Mouse (Mus musculus) liver, embryonic 13.5 days (tissue): Measurements from ENCODE around the gene Hivep2. TPM values are rescaled to one million over a fixed set of nuclear protein-coding genes. Genes with fewer than 3 reads are reported as not detected.

Experiments used
- ATAC-seq: fragments of 200-750 bp; cut with Nextera tagmentation; 2 replicates; pipeline ENCODE4 v1.8.0; 2017; ENCODE audit warnings: low read depth, mild to moderate bottlenecking, moderate number of reproducible peaks, moderate library complexity
- DNase-seq: peaks from one replicate; pipeline ENCODE4 v3.0.0; 2022
- H3K27ac ChIP-seq: fragments of 300-500 bp; sonication (generic); 2 replicates; pipeline ENCODE4 v1.5.1; 2015; ENCODE audit warnings: moderate library complexity, mild to moderate bottlenecking, inconsistent platforms
- H3K27me3 ChIP-seq: fragments of 300-500 bp; sonication (generic); 2 replicates; pipeline ENCODE4 v1.6.1; 2015; ENCODE audit warnings: mild to moderate bottlenecking, inconsistent platforms
- H3K36me3 ChIP-seq: fragments of 300-500 bp; sonication (generic); 2 replicates; pipeline ENCODE4 v1.6.1; 2015; ENCODE audit warnings: mild to moderate bottlenecking, inconsistent platforms
- H3K4me1 ChIP-seq: fragments of 300-500 bp; sonication (generic); replicated peaks from 2 replicates; pipeline ENCODE4 v1.6.1; 2015; ENCODE audit warnings: inconsistent platforms
- H3K4me2 ChIP-seq: fragments of 300-500 bp; sonication (generic); 2 replicates; pipeline ENCODE4 v1.6.1; 2015; ENCODE audit warnings: inconsistent platforms, mild to moderate bottlenecking, moderate library complexity
- H3K4me3 ChIP-seq: fragments of 300-500 bp; sonication (generic); replicated peaks from 2 replicates; pipeline ENCODE4 v1.5.1; 2015; ENCODE audit warnings: mild to moderate bottlenecking, inconsistent platforms
- H3K9ac ChIP-seq: fragments of 300-500 bp; sonication (generic); 2 replicates; pipeline ENCODE4 v1.6.1; 2015; ENCODE audit warnings: mild to moderate bottlenecking, inconsistent platforms
- H3K9me3 ChIP-seq: fragments of 300-500 bp; sonication (generic); replicated peaks from 2 replicates; pipeline ENCODE4 v1.6.1; 2016; ENCODE audit warnings: inconsistent platforms
- WGBS: fragments of 180-500 bp; shearing (Covaris S2); methylation state at CpG from one replicate; pipeline ENCODE4 v1.1.7; 2015; ENCODE audit not compliant: insufficient replicate concordance; 5-methylcytosine and 5-hydroxymethylcytosine counted together
- polyA plus RNA-seq: library from polyadenylated mRNA; unstranded; fragments of >200 nt; fragmentation: Nextera tagmentation; extraction: Ambion mirVana; gene quantifications from 2 replicates; pipeline ENCODE4 v1.2.1, GENCODE M21; 2015

Gene Hivep2
- 0.43 and 0.63 TPM in 2 replicates for polyA plus RNA-seq

DNA sequence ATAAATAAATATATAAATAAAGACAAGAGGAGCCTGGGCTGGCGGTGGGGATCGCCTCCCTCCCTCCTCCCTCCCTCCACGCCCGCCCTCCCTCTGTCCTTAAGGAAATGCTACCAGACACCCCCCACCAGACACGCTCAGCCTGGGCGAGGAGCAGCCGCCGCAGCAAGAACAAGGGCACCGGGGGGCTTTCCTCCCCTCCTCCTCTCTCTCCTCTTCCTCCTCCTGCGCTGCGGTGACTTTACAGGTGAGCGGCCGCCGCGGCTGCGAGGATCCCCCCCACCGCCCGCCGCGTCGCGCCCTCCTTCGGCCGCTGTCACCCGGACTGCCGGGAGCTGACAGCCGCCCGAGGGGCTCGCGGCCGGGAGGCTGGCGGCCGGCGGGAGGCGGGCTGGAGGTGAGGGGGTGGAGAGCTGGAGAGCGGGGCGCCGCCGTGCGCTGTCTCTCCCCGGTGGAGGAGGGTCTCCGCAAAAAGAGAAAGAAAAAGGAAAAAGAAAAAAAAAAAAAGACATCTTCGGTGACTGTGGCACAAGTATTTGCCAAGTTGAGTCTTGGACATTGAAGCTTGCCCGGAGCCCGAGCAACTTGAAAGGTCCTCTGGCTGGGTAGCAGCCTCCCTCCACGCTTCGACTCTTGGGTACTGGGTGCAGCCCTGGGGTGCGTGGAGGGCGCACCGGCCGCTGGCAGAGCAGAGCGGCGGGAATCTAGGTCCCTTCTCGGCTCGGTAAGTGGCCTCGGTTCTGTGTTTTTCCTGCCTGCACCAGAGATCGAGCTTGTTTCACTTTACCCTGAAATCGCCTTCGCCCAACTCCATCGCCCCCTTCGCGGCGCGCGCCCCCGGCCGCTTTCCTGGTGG is at the start of gene Hivep2:
TSS of gene Hivep2 (plus strand) at position 102 of the 856 bp plus-strand sequence.
- H3K4me1 ChIP-seq = peaks cover 28% of the 10 kb centered on the region
- under 1% methylated on average over 64 of the region's 67 CpGs for WGBS
- H3K27me3 ChIP-seq = peaks cover 86% of the 10 kb centered on the region
- H3K4me3 ChIP-seq = peak within 1 kb of the TSS; percentile 63
- ATAC-seq (peak; percentile 18; the same call in 1 of the 2 replicates), DNase-seq (no peak)
- H3K27ac ChIP-seq = peak within 1 kb of the TSS; percentile 59
- no peaks in the 10 kb centered on the region for H3K36me3 ChIP-seq
- peak within 1 kb of the TSS; percentile 81 for H3K4me2 ChIP-seq
- H3K9ac ChIP-seq = peak within 1 kb of the TSS; percentile 64
- no peaks in the 10 kb centered on the region for H3K9me3 ChIP-seq

DNA sequence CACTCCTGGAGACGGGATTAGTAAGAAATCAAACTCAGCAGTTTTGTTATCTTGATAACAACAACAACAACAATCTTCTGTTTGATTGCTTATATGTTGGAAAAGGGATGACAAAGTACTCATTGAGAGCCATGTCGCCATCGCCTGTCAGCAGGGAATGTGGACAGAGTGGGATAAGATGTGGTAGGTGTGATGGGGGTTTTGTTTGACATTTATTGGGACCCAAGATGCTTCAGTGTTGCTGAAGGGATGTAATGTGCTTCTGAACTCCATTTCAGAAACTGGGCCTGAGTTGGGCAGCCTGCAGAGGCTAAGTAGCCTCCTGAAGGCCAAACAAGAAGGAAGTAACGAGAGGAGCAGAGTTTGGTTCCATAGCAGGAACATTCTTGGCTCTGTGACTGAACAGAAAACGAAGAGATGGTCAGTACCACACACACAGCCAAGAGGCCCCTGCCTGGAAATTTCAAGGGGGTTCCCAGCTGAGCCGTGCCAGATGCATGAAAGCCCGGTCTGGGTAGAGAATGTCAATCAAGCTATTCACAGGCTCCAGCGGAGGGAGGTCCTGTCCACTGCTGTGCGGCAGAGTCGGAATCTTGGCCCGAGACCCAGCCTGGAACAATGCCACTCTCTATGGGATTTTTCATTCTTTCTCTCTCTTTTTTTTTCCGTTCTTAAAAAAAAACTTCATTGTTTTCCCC is 49.1 kb upstream of the Hivep2 start:
- Histone ChIP-seq H3K27ac (no peak overlapping the region), H3K4me3 (no peak overlapping the region), H3K4me1 (no peaks in the 10 kb centered on the region), H3K9ac (no peak overlapping the region), H3K27me3 (no peaks in the 10 kb centered on the region), H3K36me3 (no peaks in the 10 kb centered on the region), H3K4me2 (no peak overlapping the region), H3K9me3 (no peaks in the 10 kb centered on the region)
- no peak for ATAC-seq
- 64% methylated on average over 12 of the region's 12 CpGs for WGBS
- DNase-seq = no peak

DNA sequence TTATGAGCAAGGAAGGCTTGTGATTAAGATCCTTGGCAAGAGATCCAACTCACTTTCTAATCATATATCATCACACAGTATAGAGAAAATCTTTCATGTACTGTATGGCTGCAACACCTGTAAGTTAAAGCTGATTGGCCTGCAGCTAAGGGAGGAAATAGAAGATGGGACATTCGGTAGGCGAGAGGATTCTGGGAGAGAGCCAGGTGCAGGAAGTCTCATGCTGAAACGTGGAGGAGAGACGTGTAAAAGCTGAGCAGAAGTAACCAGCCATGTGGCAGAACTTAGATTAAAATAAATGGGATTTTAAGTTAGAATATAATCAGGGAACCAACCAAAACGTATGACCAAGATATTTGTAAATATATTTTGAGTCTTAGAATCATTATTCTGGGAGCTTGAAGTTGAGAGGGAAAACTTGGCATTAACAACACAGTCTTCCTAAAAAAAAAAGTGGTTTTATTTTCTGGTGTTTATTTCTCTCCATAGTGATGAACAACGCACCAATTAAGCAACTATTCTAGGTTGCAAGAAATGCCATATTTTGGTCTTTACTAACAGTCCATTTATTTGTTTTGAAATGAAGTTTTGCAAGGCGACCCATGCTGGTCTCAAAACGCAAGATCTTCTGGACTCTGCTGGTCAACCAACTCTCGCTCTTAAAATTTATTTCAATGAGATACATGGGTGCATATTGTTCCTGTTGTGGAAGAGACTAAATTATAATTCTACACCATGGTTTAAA is 44.1 kb upstream of the Hivep2 start:
- Histone ChIP-seq H3K4me3 (no peak overlapping the region), H3K36me3 (no peaks in the 10 kb centered on the region), H3K27me3 (no peaks in the 10 kb centered on the region), H3K4me1 (no peaks in the 10 kb centered on the region), H3K9ac (no peak overlapping the region), H3K27ac (no peak overlapping the region), H3K4me2 (no peak overlapping the region), H3K9me3 (no peaks in the 10 kb centered on the region)
- ATAC-seq = no peak
- DNase-seq = no peak
- 56% methylated on average over 9 of the region's 9 CpGs for WGBS

DNA sequence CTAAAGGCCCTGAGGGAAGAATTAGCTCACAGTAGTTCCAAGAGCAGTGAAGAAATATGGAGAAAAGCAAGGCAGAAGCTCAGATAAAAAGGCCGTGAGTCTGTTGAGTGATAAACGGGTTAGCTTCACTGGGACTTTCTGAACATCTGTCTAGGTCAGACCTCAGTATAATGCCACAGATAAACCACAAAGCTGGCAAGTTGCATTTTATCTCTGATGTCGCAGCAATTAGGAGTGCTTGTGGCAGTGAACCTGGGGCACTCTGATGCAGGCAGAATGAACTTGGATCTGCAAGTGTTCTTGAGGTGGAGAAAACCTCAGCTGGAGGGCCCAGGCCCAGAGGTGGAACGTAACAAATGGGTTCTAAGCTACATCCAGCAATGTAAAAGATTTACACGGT is 36.6 kb upstream of the Hivep2 start:
- 0 out of 2 replicates have a peak overlapping the region, but pooled peaks have one; percentile 4 for H3K4me2 ChIP-seq
- WGBS = 26% methylated on average over 5 of the region's 5 CpGs
- DNase-seq (peak; percentile 45), ATAC-seq (peak; percentile 95)
- no peak overlapping the region for H3K4me3 ChIP-seq
- no peaks in the 10 kb centered on the region for H3K9me3 ChIP-seq
- no peaks in the 10 kb centered on the region for H3K36me3 ChIP-seq
- H3K9ac ChIP-seq = no peak overlapping the region
- H3K4me1 ChIP-seq = peaks cover 18% of the 10 kb centered on the region
- peak overlapping the region; percentile 2; the same call in 1 of the 2 replicates for H3K27ac ChIP-seq
- H3K27me3 ChIP-seq = 0 out of 2 replicates have a peak, but pooled peaks cover 3% of the 10 kb centered on the region

DNA sequence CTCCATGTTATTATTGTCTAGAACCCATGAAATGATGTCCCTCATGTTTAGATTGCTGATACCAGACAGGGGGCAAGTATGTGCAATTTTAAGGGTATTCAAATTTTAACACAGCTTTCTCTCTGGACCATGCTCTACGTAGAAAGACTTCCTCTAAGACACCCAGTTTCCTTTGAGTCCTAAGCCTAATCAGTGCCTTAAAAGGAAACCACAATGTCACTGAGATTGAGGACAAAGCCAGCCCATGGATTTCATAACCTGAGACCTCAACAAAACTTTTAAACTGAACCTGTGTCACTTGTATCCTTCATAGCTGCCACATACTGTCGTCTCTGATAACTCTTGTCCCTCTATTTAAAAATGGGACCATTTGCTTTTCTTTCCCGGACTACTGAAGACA is 33.7 kb upstream of the Hivep2 start:
- 30% methylated on average over 3 of the region's 3 CpGs for WGBS
- peaks cover 18% of the 10 kb centered on the region for H3K4me1 ChIP-seq
- no peaks in the 10 kb centered on the region for H3K9me3 ChIP-seq
- 0 out of 2 replicates have a peak, but pooled peaks cover 3% of the 10 kb centered on the region for H3K27me3 ChIP-seq
- no peaks in the 10 kb centered on the region for H3K36me3 ChIP-seq
- DNase-seq (no peak), ATAC-seq (no peak)
- H3K4me3 ChIP-seq = no peak overlapping the region
- H3K9ac ChIP-seq = no peak overlapping the region
- H3K4me2 ChIP-seq = no peak overlapping the region
- no peak overlapping the region for H3K27ac ChIP-seq

DNA sequence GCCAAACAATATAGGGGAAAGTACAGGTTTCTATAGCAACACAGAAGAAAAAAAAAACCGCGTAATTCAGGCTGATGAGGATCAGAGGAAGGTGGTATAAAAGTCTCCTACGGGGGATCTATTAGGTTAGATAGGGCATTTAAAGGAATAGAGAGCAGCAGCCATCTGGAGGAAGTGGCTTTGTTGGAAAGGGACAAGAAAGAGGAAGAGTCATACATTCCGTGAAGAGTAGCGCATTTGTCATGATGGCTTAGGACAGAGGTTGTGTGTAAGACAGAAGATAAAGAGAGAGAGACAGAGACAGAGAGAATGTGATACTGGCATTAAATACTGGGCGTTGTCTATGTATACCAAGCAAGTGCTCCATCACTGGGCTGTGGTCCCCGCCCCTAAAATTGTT is 32.6 kb upstream of the Hivep2 start:
- WGBS = 25% methylated on average over 7 of the region's 7 CpGs
- no peak for ATAC-seq
- 0 out of 2 replicates have a peak, but pooled peaks cover 3% of the 10 kb centered on the region for H3K27me3 ChIP-seq

DNA sequence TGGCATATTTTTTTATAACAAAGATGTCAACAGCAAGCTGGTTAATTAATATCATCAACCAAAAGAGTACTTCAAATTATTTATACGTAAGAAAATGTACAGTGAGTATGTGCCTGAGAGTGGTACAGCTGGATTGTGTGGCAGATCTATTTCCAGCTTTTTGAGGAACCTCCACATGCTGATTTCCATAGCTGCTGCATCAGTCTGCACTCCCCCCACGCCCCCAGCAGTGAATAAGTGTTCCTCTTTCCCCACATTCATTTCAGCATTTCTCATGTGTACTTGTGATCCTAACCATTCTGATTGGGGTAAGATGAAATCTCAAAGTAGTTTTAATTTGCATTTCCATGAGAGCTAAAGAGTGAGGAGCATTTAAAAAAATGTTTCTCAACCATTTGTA is 30.2 kb upstream of the Hivep2 start:
- H3K9me3 ChIP-seq = no peaks in the 10 kb centered on the region
- H3K9ac ChIP-seq = no peak overlapping the region
- H3K27me3 ChIP-seq = 0 out of 2 replicates have a peak, but pooled peaks cover 6% of the 10 kb centered on the region
- DNase-seq (no peak), ATAC-seq (no peak)
- H3K4me3 ChIP-seq = no peak overlapping the region
- H3K4me2 ChIP-seq = no peak overlapping the region
- H3K4me1 ChIP-seq = no peaks in the 10 kb centered on the region
- 42% methylated on average over 2 of the region's 2 CpGs for WGBS
- no peak overlapping the region for H3K27ac ChIP-seq
- H3K36me3 ChIP-seq = no peaks in the 10 kb centered on the region

More for the DNA sequence above, 32.6 kb upstream of the Hivep2 start:
- Histone ChIP-seq H3K27ac (no peak overlapping the region), H3K4me2 (no peak overlapping the region), H3K9ac (no peak overlapping the region), H3K9me3 (no peaks in the 10 kb centered on the region), H3K36me3 (no peaks in the 10 kb centered on the region), H3K4me1 (peaks cover 14% of the 10 kb centered on the region), H3K4me3 (no peak overlapping the region)
- DNase-seq = no peak

DNA sequence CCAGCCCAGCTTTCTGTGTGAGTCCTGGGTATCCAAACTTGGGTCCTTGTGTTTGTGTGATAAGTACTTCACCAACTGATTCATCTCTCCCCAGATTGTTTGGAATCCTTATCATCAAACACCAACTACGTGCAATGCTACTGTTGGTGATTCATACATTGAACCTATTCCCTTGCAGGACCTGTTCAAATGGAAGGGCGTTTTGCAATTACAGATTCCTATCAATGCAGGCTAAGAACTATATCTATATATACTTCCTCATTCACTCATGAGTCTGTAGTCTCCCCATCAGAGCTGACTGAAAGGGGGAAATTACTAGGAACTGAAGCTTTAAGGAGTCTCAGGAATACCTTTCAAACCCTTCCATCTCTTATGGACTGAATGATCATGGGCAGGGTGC is 24.5 kb upstream of the Hivep2 start:
- no peak overlapping the region for H3K4me3 ChIP-seq
- H3K4me2 ChIP-seq = no peak overlapping the region
- 0 out of 2 replicates have a peak, but pooled peaks cover 4% of the 10 kb centered on the region for H3K27me3 ChIP-seq
- H3K9me3 ChIP-seq = no peaks in the 10 kb centered on the region
- H3K27ac ChIP-seq = no peak overlapping the region
- H3K36me3 ChIP-seq = no peaks in the 10 kb centered on the region
- DNase-seq = no peak
- H3K9ac ChIP-seq = no peak overlapping the region
- ATAC-seq = no peak
- 22% methylated on average over 2 of the region's 2 CpGs for WGBS
- H3K4me1 ChIP-seq = no peaks in the 10 kb centered on the region

DNA sequence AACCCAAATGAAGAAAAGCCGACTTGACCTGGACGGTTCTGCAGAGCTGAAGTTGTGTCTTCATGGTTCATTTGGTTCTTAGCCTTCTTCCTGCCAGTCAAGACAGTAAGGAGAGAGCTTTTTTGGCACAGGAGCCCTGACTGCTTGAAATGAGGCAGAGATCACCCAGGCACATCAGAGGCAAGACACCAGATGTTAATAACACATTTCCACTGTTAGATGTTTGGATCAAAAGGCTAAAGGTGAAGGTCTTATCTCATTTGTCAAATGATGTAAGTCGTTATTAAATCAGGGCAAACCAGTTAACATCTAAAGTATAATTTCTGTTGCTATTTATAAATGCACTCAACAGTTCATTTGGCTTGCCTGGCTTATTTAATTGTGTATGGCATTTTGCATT is 22.2 kb upstream of the Hivep2 start:
- Histone ChIP-seq H3K9me3 (no peaks in the 10 kb centered on the region), H3K9ac (no peak overlapping the region), H3K4me1 (no peaks in the 10 kb centered on the region), H3K27me3 (0 out of 2 replicates have a peak, but pooled peaks cover 4% of the 10 kb centered on the region), H3K27ac (no peak overlapping the region), H3K4me3 (no peak overlapping the region), H3K36me3 (no peaks in the 10 kb centered on the region), H3K4me2 (no peak overlapping the region)
- 54% methylated on average over 3 of the region's 3 CpGs for WGBS
- ATAC-seq = no peak
- DNase-seq = no peak

DNA sequence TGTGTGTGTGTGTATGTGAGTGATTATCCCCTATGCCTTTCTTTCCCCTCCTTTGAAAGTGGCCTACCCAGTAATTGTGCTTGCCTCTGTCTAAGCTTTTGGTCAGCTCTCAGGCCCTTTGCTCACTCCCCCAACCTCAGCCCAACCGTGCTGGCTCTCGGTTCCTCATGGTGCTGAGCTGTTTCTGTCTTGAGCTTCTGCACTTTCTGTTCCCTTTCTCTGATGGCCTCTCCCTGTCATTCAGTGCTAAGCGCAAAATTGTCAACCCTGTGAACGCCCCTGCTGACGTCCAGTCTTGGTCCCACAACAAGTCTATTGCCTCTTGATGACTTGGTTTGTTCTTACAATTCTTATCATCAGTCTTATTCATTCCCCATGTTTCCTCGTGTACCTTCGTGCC is 19.4 kb upstream of the Hivep2 start:
- Histone ChIP-seq H3K27ac (no peak overlapping the region), H3K4me3 (no peak overlapping the region), H3K36me3 (no peaks in the 10 kb centered on the region), H3K9me3 (no peaks in the 10 kb centered on the region), H3K27me3 (no peaks in the 10 kb centered on the region), H3K4me1 (no peaks in the 10 kb centered on the region), H3K9ac (no peak overlapping the region), H3K4me2 (no peak overlapping the region)
- DNase-seq = no peak
- WGBS = 45% methylated on average over 7 of the region's 7 CpGs
- no peak for ATAC-seq

DNA sequence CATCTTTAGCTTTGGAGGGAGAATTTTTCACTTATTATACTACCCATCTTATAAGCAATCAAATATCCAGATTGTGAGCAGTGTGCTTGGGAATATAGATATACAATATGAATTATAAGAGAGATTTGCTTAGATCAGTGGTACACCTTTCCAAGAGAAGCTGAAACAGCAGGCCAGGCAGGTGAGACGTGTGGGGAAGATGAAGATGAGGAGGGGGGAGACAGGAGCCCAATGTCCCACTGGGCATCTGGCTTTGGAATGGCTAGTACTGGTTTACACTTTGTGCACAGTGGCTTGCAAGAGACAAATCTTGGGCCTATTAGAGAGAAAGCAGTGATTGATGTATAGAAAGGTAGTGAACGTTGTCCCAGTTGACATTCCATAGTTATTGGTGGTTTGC is 2.9 kb upstream of the Hivep2 start:
- H3K27me3 ChIP-seq = peaks cover 73% of the 10 kb centered on the region
- DNase-seq (no peak), ATAC-seq (no peak)
- no peak overlapping the region for H3K4me3 ChIP-seq
- H3K27ac ChIP-seq = no peak overlapping the region
- H3K9me3 ChIP-seq = no peaks in the 10 kb centered on the region
- H3K9ac ChIP-seq = no peak overlapping the region
- WGBS = 71% methylated on average over 2 of the region's 2 CpGs
- no peak overlapping the region for H3K4me2 ChIP-seq
- peaks cover 25% of the 10 kb centered on the region for H3K4me1 ChIP-seq
- H3K36me3 ChIP-seq = no peaks in the 10 kb centered on the region
